Mouse (Mus musculus): Measurements from ENCODE around the gene Sgcb. TPM values are rescaled to one million over a fixed set of nuclear protein-coding genes. Genes with fewer than 3 reads are reported as not detected.
"Not testable (repeated sequence)": the region's sequence is repeated elsewhere in the genome, so short reads cannot be mapped to it uniquely, and the experiment has no call there.

Sgcb gene
- polyA plus RNA-seq, 1 experiment from 2014 or later = 25.6 TPM

DNA sequence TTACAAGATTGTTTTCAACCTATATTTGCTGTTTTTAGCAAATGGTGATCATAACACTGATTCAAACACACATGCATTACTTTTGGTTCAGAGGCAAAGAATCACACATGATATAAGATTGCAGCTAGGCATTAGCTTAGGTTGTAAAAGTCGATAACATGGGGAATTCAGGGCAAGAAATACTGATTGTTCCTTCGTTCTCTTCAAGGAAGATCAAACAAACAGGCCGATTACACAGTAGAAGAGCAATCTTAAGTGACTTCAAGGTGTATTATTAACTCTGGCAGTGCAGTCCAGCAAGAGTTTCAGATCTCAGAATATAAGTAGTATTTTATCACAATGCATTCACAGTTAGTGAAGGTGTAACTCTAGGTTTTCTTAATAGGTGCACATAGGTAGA lies 60.5 kb downstream of the Sgcb start:
- H3K4me1 ChIP-seq (ENCODE audit: control insufficient read depth, insufficient read depth, low read length) = no peaks in the 10 kb centered on the region
- H3K36me3 ChIP-seq (replicated peaks; ENCODE audit: control insufficient read depth, insufficient read depth, low read depth, low read length) = no peaks in the 10 kb centered on the region
- H3K27ac ChIP-seq (replicated peaks; ENCODE audit: low read depth, low read length) = no peak overlapping the region
- H3K4me3 ChIP-seq (ENCODE audit: low read depth, low read length) = no peak overlapping the region
- ATAC-seq (replicated peaks; ENCODE audit: insufficient number of reproducible peaks, low FRiP score, low TSS enrichment, low read depth) (no peak), DNase-seq (ENCODE audit: low spot score) (no peak)
- WGBS = 76% methylated on average over 3 of the region's 3 CpGs
- H3K9me3 ChIP-seq (replicated peaks; ENCODE audit: control insufficient read depth, low read length) = no peaks in the 10 kb centered on the region
- no peak overlapping the region for H3K4me2 ChIP-seq (ENCODE audit: low read depth, low read length)
- H3K9ac ChIP-seq (replicated peaks; ENCODE audit: low read length) = no peak overlapping the region
- H3K27me3 ChIP-seq (ENCODE audit: control insufficient read depth, insufficient read depth, low read length) = no peaks in the 10 kb centered on the region

DNA sequence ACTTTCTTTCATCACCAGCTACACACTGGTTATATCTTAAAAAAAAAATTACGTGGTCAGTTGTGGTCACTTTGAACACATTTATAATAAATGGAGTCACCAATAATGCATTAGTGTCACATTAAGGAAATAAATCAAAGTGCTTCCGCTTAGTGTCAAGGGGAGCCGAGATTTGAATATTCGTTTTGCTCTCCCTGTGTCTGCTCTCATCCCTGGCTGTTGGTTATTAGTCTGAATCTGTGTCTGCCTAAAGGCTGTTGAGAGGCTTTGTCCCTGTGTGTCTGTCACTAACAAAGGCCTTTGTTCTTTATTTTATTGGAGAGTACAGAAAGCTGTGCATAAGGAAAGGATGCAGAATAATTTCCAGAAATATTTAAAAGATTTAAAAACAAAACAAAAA lies 61.0 kb downstream of the Sgcb start:
- no peaks in the 10 kb centered on the region for H3K36me3 ChIP-seq (replicated peaks; ENCODE audit: control insufficient read depth, insufficient read depth, low read depth, low read length)
- no peak overlapping the region for H3K9ac ChIP-seq (replicated peaks; ENCODE audit: low read length)
- WGBS = 79% methylated on average over 4 of the region's 4 CpGs
- H3K9me3 ChIP-seq (replicated peaks; ENCODE audit: control insufficient read depth, low read length) = no peaks in the 10 kb centered on the region
- H3K27ac ChIP-seq (replicated peaks; ENCODE audit: low read depth, low read length) = no peak overlapping the region
- H3K4me2 ChIP-seq (ENCODE audit: low read depth, low read length) = no peak overlapping the region
- H3K4me1 ChIP-seq (ENCODE audit: control insufficient read depth, insufficient read depth, low read length) = no peaks in the 10 kb centered on the region
- ATAC-seq (replicated peaks; ENCODE audit: insufficient number of reproducible peaks, low FRiP score, low TSS enrichment, low read depth) (no peak), DNase-seq (ENCODE audit: low spot score) (no peak)
- H3K4me3 ChIP-seq (ENCODE audit: low read depth, low read length) = no peak overlapping the region
- no peaks in the 10 kb centered on the region for H3K27me3 ChIP-seq (ENCODE audit: control insufficient read depth, insufficient read depth, low read length)

DNA sequence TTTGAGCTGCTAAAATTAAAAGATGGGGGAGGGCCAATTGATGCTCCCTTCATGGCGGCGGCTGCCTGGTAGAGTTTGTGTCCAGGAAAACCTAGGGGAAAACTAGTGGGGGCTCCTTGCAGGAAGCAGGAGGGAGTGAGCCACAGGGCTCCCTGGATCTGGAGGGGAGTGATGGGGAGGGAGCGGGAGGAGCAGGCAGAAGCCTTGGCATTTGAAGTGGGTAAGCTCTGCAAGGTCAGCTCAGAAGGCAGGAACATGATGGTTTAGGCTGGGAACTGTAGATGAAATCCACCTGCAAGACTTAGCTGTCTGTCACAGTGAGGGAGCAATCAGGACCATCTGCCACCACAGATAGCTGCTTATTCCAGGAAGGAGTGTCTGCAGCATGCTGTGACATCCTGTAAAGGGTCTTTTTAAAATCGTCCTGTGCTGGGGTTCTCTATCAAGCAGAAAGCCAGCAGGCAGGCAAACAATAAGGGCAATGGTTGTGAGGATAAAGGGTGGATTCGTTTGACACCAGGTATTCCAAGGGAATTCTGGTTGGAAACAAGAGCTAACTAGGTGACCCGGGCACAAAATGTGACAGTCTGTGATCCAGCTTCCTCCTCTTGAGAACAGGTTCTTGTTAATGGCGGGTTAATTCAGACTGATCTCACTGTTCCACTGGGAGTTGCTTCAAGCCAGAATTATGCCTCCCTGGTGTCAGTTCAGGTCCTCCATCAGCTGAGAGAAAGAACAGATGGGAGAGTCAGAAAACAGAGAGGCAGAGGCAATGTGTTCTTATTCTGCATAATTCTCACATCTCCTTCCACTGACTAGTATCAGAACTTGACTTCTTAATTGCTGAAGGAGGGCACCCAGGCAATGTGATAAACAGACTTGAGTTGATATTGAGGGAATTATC lies 62.1 kb downstream of the Sgcb start:
- no peak overlapping the region for H3K27ac ChIP-seq (replicated peaks; ENCODE audit: low read depth, low read length)
- no peak overlapping the region for H3K4me3 ChIP-seq (ENCODE audit: low read depth, low read length)
- H3K9ac ChIP-seq (replicated peaks; ENCODE audit: low read length) = no peak overlapping the region
- H3K36me3 ChIP-seq (replicated peaks; ENCODE audit: control insufficient read depth, insufficient read depth, low read depth, low read length) = no peaks in the 10 kb centered on the region
- DNase-seq (ENCODE audit: low spot score) (no peak), ATAC-seq (replicated peaks; ENCODE audit: insufficient number of reproducible peaks, low FRiP score, low TSS enrichment, low read depth) (no peak)
- no peaks in the 10 kb centered on the region for H3K4me1 ChIP-seq (ENCODE audit: control insufficient read depth, insufficient read depth, low read length)
- 32% methylated on average over 7 of the region's 7 CpGs for WGBS
- H3K4me2 ChIP-seq (ENCODE audit: low read depth, low read length) = no peak overlapping the region
- H3K9me3 ChIP-seq (replicated peaks; ENCODE audit: control insufficient read depth, low read length) = no peaks in the 10 kb centered on the region
- no peaks in the 10 kb centered on the region for H3K27me3 ChIP-seq (ENCODE audit: control insufficient read depth, insufficient read depth, low read length)

DNA sequence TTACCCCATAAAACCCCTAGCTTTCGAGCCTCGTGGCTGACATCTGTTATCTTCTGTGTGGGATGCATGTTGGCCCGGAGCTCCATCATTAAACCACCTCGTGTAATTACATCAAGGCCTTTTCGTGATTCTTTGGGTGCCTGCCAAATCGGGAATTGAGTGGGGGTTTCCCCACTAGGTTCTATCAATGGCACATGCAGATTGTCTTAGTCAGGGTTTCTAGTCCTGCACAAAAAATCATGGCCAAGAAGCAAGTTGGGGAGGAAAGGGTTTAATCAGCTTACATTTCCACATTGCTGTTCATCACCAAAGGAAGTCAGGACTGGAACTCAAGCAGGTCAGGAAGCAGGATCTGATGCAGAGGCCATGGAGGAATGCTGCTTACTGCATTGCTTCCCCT lies 63.6 kb downstream of the Sgcb start:
- H3K4me1 ChIP-seq (ENCODE audit: control insufficient read depth, insufficient read depth, low read length); H3K4me2 ChIP-seq (ENCODE audit: low read depth, low read length); H3K27me3 ChIP-seq (ENCODE audit: control insufficient read depth, insufficient read depth, low read length); H3K36me3 ChIP-seq (replicated peaks; ENCODE audit: control insufficient read depth, insufficient read depth, low read depth, low read length); H3K27ac ChIP-seq (replicated peaks; ENCODE audit: low read depth, low read length); DNase-seq (ENCODE audit: low spot score); H3K9me3 ChIP-seq (replicated peaks; ENCODE audit: control insufficient read depth, low read length); H3K4me3 ChIP-seq (ENCODE audit: low read depth, low read length); ATAC-seq (replicated peaks; ENCODE audit: insufficient number of reproducible peaks, low FRiP score, low TSS enrichment, low read depth); H3K9ac ChIP-seq (replicated peaks; ENCODE audit: low read length): not testable (repeated sequence)
- WGBS = 90% methylated on average over 6 of the region's 6 CpGs

Other genes starting within 250 kb of the Sgcb start
- gene Cwh43, start 241.7 kb downstream of the Sgcb start, polyA plus RNA-seq (2014; fragmentation: Nextera tagmentation; extraction: Ambion mirVana) = 0.14 TPM in 1 of 2 replicates, not detected in the other
- gene Dcun1d4, start 166.8 kb downstream of the Sgcb start, polyA plus RNA-seq (2014; fragmentation: Nextera tagmentation; extraction: Ambion mirVana) = 63.5 and 68.3 TPM in 2 replicates
- gene Lrrc66, start 15.3 kb downstream of the Sgcb start, polyA plus RNA-seq (2014; fragmentation: Nextera tagmentation; extraction: Ambion mirVana) = 0.25 and 0.46 TPM in 2 replicates
- gene Spata18, start 3.6 kb upstream of the Sgcb start, polyA plus RNA-seq (2014; fragmentation: Nextera tagmentation; extraction: Ambion mirVana) = 0.14 and 0.21 TPM in 2 replicates

All from embryonic facial prominence, embryonic 11.5 days (tissue).